Mouse (Mus musculus) embryonic facial prominence, embryonic 12.5 days (tissue): ENCODE data around the gene 2310057M21Rik. TPM values are rescaled to one million over a fixed set of nuclear protein-coding genes. Genes with fewer than 3 reads are reported as not detected.
A peak's percentile ranks its signal among the peaks of the same experiment; 100 is the strongest.
"Not testable (repeated sequence)": the region's sequence is repeated elsewhere in the genome, so short reads cannot be mapped to it uniquely, and the experiment has no call there.

ENCODE experiments used
- ATAC-seq: fragments of 200-750 bp; cut with Nextera tagmentation; 2 replicates; pipeline ENCODE4 v1.8.0; 2017; ENCODE audit not compliant: insufficient number of reproducible peaks, insufficient read depth, low FRiP score, low TSS enrichment
- H3K27ac ChIP-seq: fragments of 300-500 bp; sonication (generic); 2 replicates; pipeline ENCODE4 v1.5.1; 2016; ENCODE audit warnings: mild to moderate bottlenecking
- H3K27me3 ChIP-seq: fragments of 300-500 bp; sonication (generic); 2 replicates; pipeline ENCODE4 v1.6.1; 2016; ENCODE audit warnings: mild to moderate bottlenecking, moderate library complexity
- H3K36me3 ChIP-seq: fragments of 300-500 bp; sonication (generic); 2 replicates; pipeline ENCODE4 v1.6.1; 2016; ENCODE audit warnings: mild to moderate bottlenecking
- H3K4me1 ChIP-seq: fragments of 300-500 bp; sonication (generic); 2 replicates; pipeline ENCODE4 v1.6.1; 2016
- H3K4me2 ChIP-seq: fragments of 300-500 bp; sonication (generic); replicated peaks from 2 replicates; pipeline ENCODE4 v1.6.1; 2016; ENCODE audit warnings: mild to moderate bottlenecking, moderate library complexity
- H3K4me3 ChIP-seq: fragments of 300-500 bp; sonication (generic); 2 replicates; pipeline ENCODE4 v1.5.1; 2016; ENCODE audit warnings: mild to moderate bottlenecking
- H3K9ac ChIP-seq: fragments of 300-500 bp; sonication (generic); 2 replicates; pipeline ENCODE4 v1.6.1; 2016; ENCODE audit warnings: mild to moderate bottlenecking, moderate library complexity
- H3K9me3 ChIP-seq: fragments of 300-500 bp; sonication (generic); 2 replicates; pipeline ENCODE4 v1.6.1; 2016; ENCODE audit warnings: mild to moderate bottlenecking, moderate library complexity
- WGBS: fragments of 180-500 bp; shearing (Covaris S2); methylation state at CpG from one replicate; pipeline ENCODE4 v1.1.7; 2016; 5-methylcytosine and 5-hydroxymethylcytosine counted together
- polyA plus RNA-seq: library from polyadenylated mRNA; unstranded; fragments of >200 nt; fragmentation: Nextera tagmentation; extraction: Ambion mirVana; gene quantifications from 2 replicates; pipeline ENCODE4 v1.2.1, GENCODE M21; 2016

The 2310057M21Rik gene
- 21.0 and 23.4 TPM in 2 replicates for polyA plus RNA-seq

GRCm38 (mm10) chr7:131362615-131363300 is at the start of gene 2310057M21Rik:
Gene 2310057M21Rik (minus strand): TSS chr7:131362759.
- WGBS: under 1% methylated on average over 55 of the region's 55 CpGs
- H3K4me2 ChIP-seq: peak within 1 kb of the TSS; percentile 83
- ATAC-seq: peak; percentile 97
- H3K36me3 ChIP-seq: peaks cover 3% of the 10 kb centered on the region; the same call in 1 of the 2 replicates
- H3K4me3 ChIP-seq: peak within 1 kb of the TSS; percentile 86
- no peaks in the 10 kb centered on the region for H3K9me3 ChIP-seq
- H3K27ac ChIP-seq: peak within 1 kb of the TSS; percentile 91
- peak within 1 kb of the TSS; percentile 84 for H3K9ac ChIP-seq
- H3K27me3 ChIP-seq: no peaks in the 10 kb centered on the region
- H3K4me1 ChIP-seq: peaks cover 8% of the 10 kb centered on the region

GRCm38 (mm10) chr7:131411941-131412270 is 49.3 kb upstream of the 2310057M21Rik start:
- Histone ChIP-seq H3K9me3 (no peaks in the 10 kb centered on the region), H3K27ac (no peak overlapping the region), H3K4me2 (no peak overlapping the region), H3K4me1 (peaks cover 13% of the 10 kb centered on the region), H3K36me3 (no peaks in the 10 kb centered on the region), H3K4me3 (no peak overlapping the region), H3K9ac (no peak overlapping the region), H3K27me3 (no peaks in the 10 kb centered on the region)
- ATAC-seq: no peak
- WGBS: 70% methylated on average over 2 of the region's 2 CpGs

- H3K27me3 ChIP-seq: no peaks in the 10 kb centered on the region
- peak overlapping the region; percentile 96 for H3K4me3 ChIP-seq
- peaks cover 13% of the 10 kb centered on the region for H3K4me1 ChIP-seq
- H3K9me3 ChIP-seq: no peaks in the 10 kb centered on the region
- H3K27ac ChIP-seq: no peak overlapping the region
- ATAC-seq: no peak
- no peaks in the 10 kb centered on the region for H3K36me3 ChIP-seq
- peak overlapping the region; percentile 79 for H3K4me2 ChIP-seq
- 56% methylated on average over 10 of the region's 10 CpGs for WGBS
- peak overlapping the region; percentile 94 for H3K9ac ChIP-seq
Measured at GRCm38 (mm10) chr7:131411221-131411940, 48.8 kb upstream of the 2310057M21Rik start.

GRCm38 (mm10) chr7:131410416-131411058 is 48.0 kb upstream of the 2310057M21Rik start, which contains the start of the genes Ikzf5 and Acadsb:
Gene Ikzf5 (minus strand): TSS chr7:131410521.
Gene Acadsb (plus strand): TSS chr7:131410601.
- Histone ChIP-seq H3K36me3 (no peaks in the 10 kb centered on the region), H3K9ac (peak within 1 kb of the TSS; percentile 94), H3K4me3 (peak within 1 kb of the TSS; percentile 96), H3K27me3 (no peaks in the 10 kb centered on the region), H3K4me2 (peak within 1 kb of the TSS; percentile 79), H3K27ac (peak within 1 kb of the TSS; percentile 72; the same call in 1 of the 2 replicates), H3K9me3 (no peaks in the 10 kb centered on the region), H3K4me1 (peaks cover 13% of the 10 kb centered on the region)
- peak; percentile 96 for ATAC-seq
- WGBS: under 1% methylated on average over 42 of the region's 42 CpGs

GRCm38 (mm10) chr7:131409988-131410385 is 47.4 kb upstream of the 2310057M21Rik start:
- under 1% methylated on average over 38 of the region's 38 CpGs for WGBS
- peak overlapping the region; percentile 72; the same call in 1 of the 2 replicates for H3K27ac ChIP-seq
- peak overlapping the region; percentile 79 for H3K4me2 ChIP-seq
- H3K9me3 ChIP-seq: no peaks in the 10 kb centered on the region
- H3K4me3 ChIP-seq: peak overlapping the region; percentile 96
- ATAC-seq: peak; percentile 70
- peak overlapping the region; percentile 94 for H3K9ac ChIP-seq
- no peaks in the 10 kb centered on the region for H3K27me3 ChIP-seq
- H3K4me1 ChIP-seq: peaks cover 13% of the 10 kb centered on the region
- no peaks in the 10 kb centered on the region for H3K36me3 ChIP-seq

GRCm38 (mm10) chr7:131409321-131409987 is 46.9 kb upstream of the 2310057M21Rik start:
- Histone ChIP-seq H3K27me3 (no peaks in the 10 kb centered on the region), H3K4me2 (peak overlapping the region; percentile 79), H3K4me3 (peak overlapping the region; percentile 96), H3K27ac (no peak overlapping the region), H3K9ac (peak overlapping the region; percentile 94), H3K9me3 (no peaks in the 10 kb centered on the region), H3K4me1 (peaks cover 13% of the 10 kb centered on the region), H3K36me3 (no peaks in the 10 kb centered on the region)
- 6% methylated on average over 16 of the region's 16 CpGs for WGBS
- no peak for ATAC-seq

- H3K9ac ChIP-seq, H3K27me3 ChIP-seq, H3K4me2 ChIP-seq, H3K9me3 ChIP-seq, ATAC-seq, H3K27ac ChIP-seq, H3K4me1 ChIP-seq, H3K4me3 ChIP-seq: not testable (repeated sequence)
- peaks cover 29% of the 10 kb centered on the region for H3K36me3 ChIP-seq
- 86% methylated on average over 7 of the region's 7 CpGs for WGBS
Measured at GRCm38 (mm10) chr7:131391761-131392160, 29.2 kb upstream of the 2310057M21Rik start.

GRCm38 (mm10) chr7:131371880-131372651 is 9.5 kb upstream of the 2310057M21Rik start:
- 73% methylated on average over 9 of the region's 9 CpGs for WGBS
- Histone ChIP-seq H3K4me1 (peaks cover 6% of the 10 kb centered on the region; the same call in 1 of the 2 replicates), H3K4me2 (peak overlapping the region; percentile 65), H3K9me3 (no peaks in the 10 kb centered on the region), H3K36me3 (peaks cover 3% of the 10 kb centered on the region; the same call in 1 of the 2 replicates), H3K27ac (no peak overlapping the region), H3K9ac (peak overlapping the region; percentile 96; the same call in 1 of the 2 replicates), H3K4me3 (peak overlapping the region; percentile 78), H3K27me3 (no peaks in the 10 kb centered on the region)
- ATAC-seq: no peak

- H3K36me3 ChIP-seq: peaks cover 3% of the 10 kb centered on the region; the same call in 1 of the 2 replicates
- H3K4me1 ChIP-seq: peaks cover 6% of the 10 kb centered on the region; the same call in 1 of the 2 replicates
- H3K9me3 ChIP-seq: no peaks in the 10 kb centered on the region
- H3K4me2 ChIP-seq: peak overlapping the region; percentile 65
- no peaks in the 10 kb centered on the region for H3K27me3 ChIP-seq
- WGBS: 9% methylated on average over 9 of the region's 9 CpGs
- peak overlapping the region; percentile 96 for H3K9ac ChIP-seq
- peak; percentile 71; the same call in 1 of the 2 replicates for ATAC-seq
- peak overlapping the region; percentile 97 for H3K27ac ChIP-seq
- peak overlapping the region; percentile 78 for H3K4me3 ChIP-seq
Measured at GRCm38 (mm10) chr7:131371470-131371860, 8.9 kb upstream of the 2310057M21Rik start.

- 5% methylated on average over 47 of the region's 47 CpGs for WGBS
- peak; percentile 94 for ATAC-seq
Measured at GRCm38 (mm10) chr7:131370648-131371469, 8.3 kb upstream of the 2310057M21Rik start, which contains the start of gene Pstk. Gene Pstk (plus strand): TSS chr7:131371141.

More at GRCm38 (mm10) chr7:131370648-131371469, 8.3 kb upstream of the 2310057M21Rik start, which contains the start of gene Pstk:
- Histone ChIP-seq H3K36me3 (peaks cover 3% of the 10 kb centered on the region; the same call in 1 of the 2 replicates), H3K9me3 (no peaks in the 10 kb centered on the region), H3K9ac (peak within 1 kb of the TSS; percentile 96), H3K4me2 (peak within 1 kb of the TSS; percentile 65), H3K4me3 (peak within 1 kb of the TSS; percentile 78), H3K4me1 (peaks cover 6% of the 10 kb centered on the region; the same call in 1 of the 2 replicates), H3K27me3 (no peaks in the 10 kb centered on the region), H3K27ac (peak within 1 kb of the TSS; percentile 97)
